Mouse (Mus musculus): Measurements from ENCODE around the gene Golga7b.

- TF ChIP-seq CTCF (IDR thresholded peaks at IDR 0.05; ENCODE audit: low read depth, low read length) (no peak), POLR2A (IDR thresholded peaks at IDR 0.05; ENCODE audit: borderline replicate concordance, low read depth, low read length) (no peak)
Measured at GRCm38 (mm10) chr19:42311332-42311731, 64.0 kb downstream of the Golga7b start.
